Mouse (Mus musculus): ENCODE data around the gene Tfap2e.

GRCm38 (mm10) chr4:126752024-126752607 is 16.1 kb upstream of the Tfap2e start:
- TF ChIP-seq CTCF (IDR thresholded peaks at IDR 0.05; ENCODE audit: insufficient read depth, low read length) (no peak), POLR2A (IDR thresholded peaks at IDR 0.05; ENCODE audit: borderline replicate concordance, extremely low read depth, low read depth, low read length) (no peak)
